Mouse (Mus musculus) ovary, postnatal 14 days (tissue): Measurements from ENCODE around the gene Caprin1.

Experiments
- DNase-seq: peaks from one replicate; pipeline ENCODE4 v3.0.0; 2022; ENCODE audit warnings: low spot score

Gene Caprin1

GRCm38 (mm10) chr2:103796861-103797466 is 485 bp downstream of the Caprin1 start:
- DNase-seq, result peak; percentile 67

GRCm38 (mm10) chr2:103796211-103796860 is 1.1 kb downstream of the Caprin1 start:
- DNase-seq, result peak; percentile 9

- DNase-seq, result peak; percentile 46
Measured at GRCm38 (mm10) chr2:103795843-103796210, 1.6 kb downstream of the Caprin1 start.

DNA sequence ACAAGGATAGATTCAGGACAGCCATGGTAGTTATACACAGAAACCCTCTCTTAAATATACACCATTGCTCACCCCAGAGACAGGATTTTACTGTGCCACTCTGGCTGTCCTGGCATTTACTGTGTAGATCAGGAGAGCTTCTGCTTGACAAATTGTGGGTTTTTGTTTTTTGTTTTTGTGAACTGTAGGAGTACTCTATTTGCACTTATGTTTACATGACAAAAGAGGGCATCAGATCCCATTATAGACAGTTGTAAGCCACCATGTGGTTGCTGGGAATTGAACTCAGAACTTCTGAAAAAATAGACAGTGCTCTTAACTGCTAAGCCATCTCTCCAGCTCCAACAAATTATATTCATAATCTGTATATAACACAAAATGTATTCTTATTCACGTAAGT is 5.4 kb downstream of the Caprin1 start:
- DNase-seq, result no peak

DNA sequence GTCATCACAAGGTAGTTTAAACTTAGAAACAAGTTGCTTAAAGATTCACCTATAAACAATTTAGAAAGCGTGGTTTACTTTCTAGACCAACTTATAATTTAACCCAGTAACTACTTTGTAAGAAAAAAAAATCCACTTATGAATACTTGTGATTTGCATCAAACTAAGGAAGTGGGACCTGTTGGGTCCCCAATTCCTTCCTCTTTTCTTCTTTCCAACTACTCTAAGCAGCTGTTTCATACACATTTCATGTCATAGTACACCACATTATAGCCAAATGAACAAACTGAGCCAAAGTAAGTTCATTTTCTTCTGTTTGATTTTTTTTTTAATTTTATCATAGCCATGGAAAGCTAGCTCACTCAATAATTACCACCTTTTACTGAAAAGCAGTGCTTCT is 11.7 kb downstream of the Caprin1 start:
- DNase-seq, result no peak

DNA sequence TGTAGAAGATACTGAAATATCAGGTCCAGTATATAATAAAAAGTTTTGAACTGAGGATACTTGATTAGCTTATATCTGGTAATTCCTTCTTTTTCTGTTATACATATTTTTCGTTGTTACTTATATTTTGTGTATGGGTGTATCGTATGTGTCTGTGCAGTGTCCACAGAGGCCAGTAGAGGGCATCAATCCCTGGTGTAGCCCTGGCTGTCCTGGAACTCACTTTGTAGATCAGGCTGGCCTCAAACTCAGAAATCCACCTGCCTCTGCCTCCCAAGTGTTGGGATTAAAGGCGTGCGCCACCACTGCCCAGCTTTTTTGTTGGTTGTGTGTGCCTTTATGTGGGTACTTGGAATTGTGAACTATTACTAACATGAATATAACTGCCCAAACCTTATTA is 12.8 kb downstream of the Caprin1 start:
- DNase-seq, result no peak

DNA sequence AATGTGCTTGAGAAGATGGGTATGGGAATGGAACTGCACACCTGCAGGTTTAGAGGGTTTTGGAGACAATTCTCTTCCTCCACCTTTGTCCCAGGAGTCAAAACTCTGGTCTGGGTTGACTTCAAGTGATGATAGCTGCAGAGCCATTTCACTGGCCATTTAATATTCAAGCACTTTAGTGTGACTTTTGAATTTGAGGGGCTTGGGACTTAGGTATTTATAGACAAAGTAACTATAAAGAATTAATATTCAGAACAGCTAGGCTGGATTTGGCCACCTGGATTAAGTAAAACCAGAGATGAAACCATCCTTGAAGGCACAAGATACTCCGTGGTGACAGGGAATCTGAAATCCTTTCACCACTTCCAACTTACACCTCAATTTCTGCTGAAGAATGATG is 35.0 kb downstream of the Caprin1 start:
- no peak for DNase-seq

- DNase-seq, result no peak
Measured at GRCm38 (mm10) chr2:103761993-103762392, 35.5 kb downstream of the Caprin1 start.

GRCm38 (mm10) chr2:103760906-103761716 is 36.3 kb downstream of the Caprin1 start, which contains the start of gene Nat10:
Gene Nat10 (minus strand): TSS chr2:103761270.
- DNase-seq, result peak; percentile 98

DNA sequence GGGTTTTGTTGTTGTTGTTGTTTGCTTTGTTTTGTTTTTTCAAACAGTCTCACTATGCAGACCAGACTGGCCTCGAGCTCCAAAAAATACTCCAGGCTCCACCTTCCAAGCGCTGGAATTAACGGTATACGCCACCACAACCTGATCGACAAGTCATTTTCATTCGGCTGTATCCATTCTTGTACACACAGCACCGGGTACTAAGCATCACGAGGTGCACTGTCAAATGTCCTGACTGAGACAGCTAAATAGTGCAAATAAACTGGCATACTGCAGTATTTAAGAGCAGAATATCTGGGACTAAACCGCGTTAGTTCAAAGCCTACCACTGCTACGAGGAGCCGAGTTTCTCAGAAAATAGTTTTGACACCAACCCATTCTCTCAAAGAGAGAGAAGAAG is 37.0 kb downstream of the Caprin1 start:
- no peak for DNase-seq

- DNase-seq, result no peak
Measured at GRCm38 (mm10) chr2:103755458-103756085, 41.9 kb downstream of the Caprin1 start.

DNA sequence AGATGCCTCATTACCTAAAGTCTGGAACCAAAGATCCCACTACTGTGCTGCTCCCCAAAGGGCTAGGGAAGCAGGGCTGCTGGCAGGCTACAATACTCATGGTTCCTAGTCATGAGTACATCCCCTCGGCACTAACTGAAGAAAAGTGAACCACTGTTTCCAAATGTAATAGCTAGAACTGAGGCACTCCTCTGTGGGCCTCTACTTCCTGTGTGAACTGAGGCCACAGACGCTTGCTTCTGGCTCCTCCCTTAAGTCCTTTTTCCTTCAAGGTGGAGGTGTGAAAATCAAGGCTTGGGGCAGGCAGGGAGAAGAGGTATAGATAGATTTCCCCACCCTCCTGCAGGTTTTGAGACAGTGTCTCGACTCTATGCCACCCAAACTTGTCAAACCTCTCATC is 42.8 kb downstream of the Caprin1 start:
- DNase-seq, result no peak

DNA sequence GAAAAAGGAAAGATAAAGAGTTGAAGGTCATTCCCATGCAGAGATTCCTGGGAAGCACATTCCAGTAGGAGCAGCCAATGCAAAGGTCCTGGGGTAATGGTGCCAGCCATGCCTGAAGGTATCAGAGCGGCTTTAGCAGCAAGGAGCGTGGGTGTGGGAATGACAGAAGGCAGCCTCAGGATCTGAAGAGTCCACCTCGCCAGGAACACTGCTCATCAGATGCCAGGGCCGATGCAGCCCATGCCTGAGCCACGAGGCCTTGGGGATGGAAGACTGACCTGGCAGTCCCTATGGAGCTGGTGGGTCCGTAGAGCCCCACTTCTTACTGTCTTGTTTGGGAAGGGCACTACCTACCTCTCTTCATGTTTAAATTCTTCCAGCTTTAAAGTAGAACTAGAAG is 45.7 kb downstream of the Caprin1 start:
- no peak for DNase-seq

GRCm38 (mm10) chr2:103749091-103749490 is 48.4 kb downstream of the Caprin1 start:
- DNase-seq, result no peak

- DNase-seq, result no peak
Measured at GRCm38 (mm10) chr2:103747891-103748290, 49.6 kb downstream of the Caprin1 start.

DNA sequence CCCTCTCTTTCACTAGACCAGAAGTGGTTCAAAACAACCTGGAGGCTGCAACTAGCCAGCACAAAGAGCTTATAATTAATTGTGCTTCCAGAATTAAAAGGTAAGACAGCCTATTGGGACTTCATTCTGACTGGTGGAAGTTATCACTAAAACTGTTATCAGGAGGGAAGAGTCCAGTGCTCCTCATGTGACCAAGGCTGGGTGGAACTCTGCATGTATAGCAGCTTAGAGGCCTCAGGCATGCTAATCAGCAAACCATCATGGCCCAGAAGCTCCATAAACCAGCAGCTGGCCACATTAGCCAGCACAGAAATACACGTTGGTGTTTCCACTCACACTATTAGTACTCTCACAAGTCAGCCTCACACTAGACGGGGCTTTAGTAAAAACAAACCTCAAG is 50.7 kb downstream of the Caprin1 start:
- DNase-seq, result no peak

GRCm38 (mm10) chr2:103746096-103746495 is 51.4 kb downstream of the Caprin1 start:
- DNase-seq, result no peak

GRCm38 (mm10) chr2:103745481-103745880 is 52.0 kb downstream of the Caprin1 start:
- DNase-seq, result no peak

DNA sequence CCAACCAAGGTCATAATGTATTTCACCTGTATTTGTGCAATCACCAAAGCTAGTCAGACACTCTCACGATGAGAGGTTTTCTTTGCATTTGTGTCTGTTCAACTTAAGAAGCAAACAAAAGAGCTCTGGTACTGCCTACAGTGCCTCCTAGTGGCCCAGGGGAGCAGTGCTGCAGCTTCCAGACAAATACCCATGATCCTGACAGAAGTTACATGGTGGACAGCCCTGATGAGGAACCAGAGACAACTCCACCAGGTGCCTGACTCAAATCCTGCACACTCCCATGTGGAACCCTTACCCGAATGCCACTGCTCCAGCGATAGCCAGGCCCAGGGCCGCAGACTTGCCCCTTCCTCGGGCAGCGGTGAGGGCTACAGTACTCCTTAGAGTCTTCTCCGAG is 53.5 kb downstream of the Caprin1 start:
- DNase-seq, result peak; percentile 51

GRCm38 (mm10) chr2:103743536-103743935 is 53.9 kb downstream of the Caprin1 start:
- no peak for DNase-seq

- no peak for DNase-seq
Measured at GRCm38 (mm10) chr2:103742821-103743220, 54.6 kb downstream of the Caprin1 start.

GRCm38 (mm10) chr2:103731423-103731822 is 66.0 kb downstream of the Caprin1 start:
- DNase-seq, result no peak

GRCm38 (mm10) chr2:103730999-103731398 is 66.5 kb downstream of the Caprin1 start:
- DNase-seq, result no peak
